Mouse (Mus musculus) right cerebral cortex, adult 2 months (tissue): ENCODE data around the gene Lpar1.

Source experiments
- DNase-seq, 2 experiments: peaks; one replicate each; pipeline ENCODE4 v3.0.0; 2021 to 2022; ENCODE audit warnings: low spot score in 2 of 2

The Lpar1 gene

DNA sequence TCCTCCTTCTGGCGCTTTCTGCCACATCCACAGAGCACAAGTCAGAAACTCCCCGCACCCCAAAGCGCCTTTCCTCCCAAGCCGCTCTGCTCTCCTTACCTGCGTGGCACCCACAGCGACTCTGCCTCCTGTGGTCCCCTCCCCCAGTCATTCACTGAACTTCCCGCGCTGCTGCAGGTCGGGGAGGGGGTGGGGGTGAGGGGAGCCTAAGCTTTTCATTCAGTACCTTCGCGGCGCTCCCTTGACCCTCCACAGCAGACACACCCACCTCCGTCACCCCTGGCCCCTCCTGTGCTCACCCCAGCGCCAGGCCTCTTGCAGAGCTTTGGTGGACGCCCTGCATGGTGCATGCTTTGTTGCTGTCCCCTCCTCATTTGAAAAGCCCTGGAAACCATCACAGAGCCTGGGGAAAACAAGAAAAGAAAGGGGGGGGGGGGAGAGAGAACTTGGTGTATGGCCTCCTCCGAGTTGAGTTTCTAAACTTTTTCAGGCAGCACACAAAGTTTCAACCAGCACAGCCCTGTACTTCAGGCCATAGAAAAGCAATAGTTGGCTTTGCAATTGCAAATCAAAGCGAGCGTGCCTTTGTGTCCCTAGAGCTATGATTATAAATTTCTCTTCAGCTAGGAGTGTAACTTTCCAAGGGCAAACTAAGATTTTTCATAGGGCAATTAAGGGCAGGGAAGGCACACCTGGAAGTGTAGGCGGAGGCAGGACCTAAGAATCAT is at the start of gene Lpar1:
TSS of gene Lpar1 (minus strand) at position 268 of the 728 bp plus-strand sequence.
- no peak for DNase-seq

DNA sequence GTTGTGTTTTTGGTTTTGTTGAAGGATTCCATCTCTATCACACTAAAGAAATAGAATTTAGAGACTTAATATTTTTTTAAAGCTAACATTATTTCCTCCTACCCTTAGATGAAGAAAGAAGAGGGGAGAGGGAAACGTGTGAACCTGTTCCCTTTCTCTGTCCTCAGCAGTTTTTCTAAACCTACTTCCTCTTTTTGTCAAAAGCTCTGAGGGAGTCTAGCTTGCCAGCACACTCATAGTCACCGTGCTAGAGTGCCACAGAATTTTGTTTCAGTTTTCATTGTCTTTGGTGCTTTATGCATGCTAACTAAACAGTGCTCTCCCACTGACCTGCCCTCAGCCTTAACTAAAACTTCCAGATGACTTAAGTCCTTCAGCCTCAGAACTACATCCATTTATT is 32.2 kb upstream of the Lpar1 start:
- no peak for DNase-seq

DNA sequence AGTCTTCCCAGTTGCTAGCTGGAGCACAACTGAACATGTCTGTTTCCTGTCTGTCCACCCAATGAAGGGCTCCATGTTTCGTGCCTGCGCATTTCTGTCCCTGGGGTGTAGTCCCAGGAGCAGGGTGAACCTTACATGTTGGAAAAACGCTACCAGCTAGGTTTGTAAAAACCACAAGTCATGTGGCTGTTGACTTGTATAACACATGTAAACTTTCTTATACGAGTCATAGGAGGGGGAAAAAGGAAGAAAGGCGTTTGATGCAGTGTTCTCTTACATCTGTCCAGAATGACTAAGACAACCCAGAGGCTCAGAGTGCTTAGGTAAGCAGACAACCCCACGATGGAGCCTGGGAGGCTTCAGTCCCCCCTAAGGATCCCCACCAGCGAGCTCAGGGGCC is 27.5 kb upstream of the Lpar1 start:
- no peak for DNase-seq

DNA sequence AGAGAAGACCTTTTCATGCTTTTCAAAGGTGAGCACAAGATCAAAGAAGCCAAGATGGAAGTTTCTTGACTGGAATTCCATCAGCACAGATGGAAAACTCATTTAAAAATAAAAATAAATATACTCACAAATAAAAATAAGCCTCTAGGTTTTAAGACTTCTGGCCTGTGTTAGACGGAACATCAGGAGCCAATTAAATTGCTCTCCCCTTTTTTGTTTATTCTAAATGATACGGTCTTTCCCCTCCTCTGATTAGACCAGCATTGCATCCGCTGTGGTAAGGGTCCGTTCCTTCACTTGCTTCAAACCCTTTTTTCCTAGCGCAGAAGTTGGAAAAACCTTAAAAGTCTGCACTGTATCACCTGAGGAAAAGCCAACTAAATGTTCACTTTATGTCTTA is 26.8 kb upstream of the Lpar1 start:
- no peak for DNase-seq

DNA sequence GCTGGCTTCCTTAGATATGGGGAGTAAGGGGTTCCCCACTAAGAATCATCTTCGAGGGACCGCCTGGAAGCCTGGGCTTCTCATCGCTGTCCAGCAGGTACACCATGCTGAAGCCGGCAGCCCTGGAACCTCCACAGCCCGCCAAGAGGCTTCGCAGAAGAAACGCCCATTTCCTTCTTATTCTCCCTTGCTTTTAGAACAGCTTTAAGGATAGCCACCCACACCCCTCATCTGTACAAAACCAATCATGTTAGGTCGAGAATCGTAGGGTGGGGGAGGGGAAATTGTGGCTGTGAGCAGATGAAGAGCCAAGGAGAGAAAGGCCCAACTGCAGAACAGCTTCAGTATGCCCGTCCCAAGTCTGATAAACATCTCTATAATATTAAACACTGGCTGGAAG is 26.4 kb upstream of the Lpar1 start:
- DNase-seq = no peak

DNA sequence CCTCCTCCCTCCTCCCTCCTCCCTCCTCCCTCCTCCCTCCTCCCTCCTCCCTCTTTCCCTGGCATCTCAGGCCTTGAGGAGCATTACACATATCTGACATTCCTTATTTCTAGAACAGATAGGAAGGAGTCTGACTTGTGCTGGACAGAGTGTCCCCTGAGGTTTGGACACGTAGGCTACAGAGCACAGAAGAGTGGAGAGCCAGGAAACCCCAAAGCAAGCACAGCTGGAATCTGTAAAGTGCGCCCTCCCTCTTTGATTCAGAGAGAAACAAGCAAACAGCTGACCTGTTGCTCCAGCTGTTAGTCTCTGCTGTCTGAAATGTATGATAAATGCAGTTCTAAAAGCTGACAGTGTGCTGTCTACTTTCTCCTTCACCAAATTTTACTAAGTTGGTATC is 24.8 kb upstream of the Lpar1 start:
- no peak for DNase-seq

DNA sequence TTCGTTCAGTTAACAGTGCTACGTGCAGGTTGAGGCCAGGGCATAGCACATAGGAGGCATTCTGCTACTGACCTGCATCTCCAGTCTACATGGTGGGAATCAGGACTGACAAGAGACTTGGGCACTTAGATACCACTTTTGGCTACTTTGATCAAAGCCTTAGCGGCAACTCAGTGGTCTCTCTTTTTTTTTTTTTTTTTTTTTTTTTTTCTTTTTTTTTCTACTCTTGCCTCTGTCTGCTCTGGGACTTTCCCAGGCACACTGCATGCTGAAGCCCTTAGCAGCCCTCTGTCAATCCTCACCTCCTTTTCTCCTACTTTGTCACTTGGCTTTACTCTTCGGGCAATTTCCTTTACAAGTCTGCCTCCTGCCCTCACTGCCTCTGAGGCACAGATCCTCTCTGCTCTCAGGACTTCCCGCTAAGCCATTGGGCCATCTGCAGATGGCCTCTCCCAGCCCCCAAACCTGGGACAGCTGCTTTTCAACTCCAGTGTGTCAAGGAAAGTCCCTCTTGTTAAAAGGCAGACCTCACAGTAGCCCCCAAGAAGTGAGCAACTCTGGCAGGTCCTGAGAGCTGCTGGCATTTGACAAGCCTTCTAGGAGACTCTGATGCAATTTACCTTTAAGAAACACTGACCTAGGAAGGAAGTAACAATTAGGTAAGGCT is 23.8 kb upstream of the Lpar1 start:
- no peak for DNase-seq

DNA sequence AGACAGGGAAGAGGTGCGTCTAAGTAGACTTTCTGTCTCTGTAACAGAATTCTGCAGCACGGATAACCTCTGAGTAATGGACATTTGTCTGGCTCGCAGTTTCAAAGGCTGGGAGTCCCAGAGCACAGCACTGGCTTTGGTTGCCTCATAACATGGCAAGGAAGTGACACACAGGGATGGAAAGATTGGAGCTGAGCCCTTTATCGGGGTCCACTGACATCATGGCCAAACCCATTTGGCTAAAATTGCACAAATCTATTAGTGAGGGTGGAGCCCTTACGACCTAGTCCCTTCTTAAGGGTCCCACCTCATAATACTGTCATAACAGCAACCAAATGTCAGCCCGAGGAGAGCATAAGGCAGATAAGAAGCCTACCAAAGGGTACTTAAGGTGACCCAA is 22.1 kb upstream of the Lpar1 start:
- DNase-seq = no peak

DNA sequence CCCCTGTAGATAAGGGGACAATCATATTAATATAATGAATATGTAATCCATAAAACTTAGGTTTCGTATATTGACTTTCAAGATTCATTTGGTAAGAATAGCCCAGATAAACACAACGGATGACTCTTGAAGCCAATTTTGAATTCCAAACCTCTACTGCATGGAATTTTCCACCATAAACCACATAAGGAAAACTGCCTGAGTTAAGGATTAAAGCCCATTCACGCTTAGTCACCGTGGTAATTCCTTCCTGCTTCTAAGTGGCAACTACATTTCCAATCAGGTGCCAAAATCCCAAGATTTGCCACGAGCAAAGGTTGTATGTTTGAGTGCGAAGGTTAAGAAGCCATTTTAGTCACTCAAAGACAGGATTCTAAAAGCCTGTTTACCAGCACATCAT is 20.3 kb upstream of the Lpar1 start:
- DNase-seq = no peak

DNA sequence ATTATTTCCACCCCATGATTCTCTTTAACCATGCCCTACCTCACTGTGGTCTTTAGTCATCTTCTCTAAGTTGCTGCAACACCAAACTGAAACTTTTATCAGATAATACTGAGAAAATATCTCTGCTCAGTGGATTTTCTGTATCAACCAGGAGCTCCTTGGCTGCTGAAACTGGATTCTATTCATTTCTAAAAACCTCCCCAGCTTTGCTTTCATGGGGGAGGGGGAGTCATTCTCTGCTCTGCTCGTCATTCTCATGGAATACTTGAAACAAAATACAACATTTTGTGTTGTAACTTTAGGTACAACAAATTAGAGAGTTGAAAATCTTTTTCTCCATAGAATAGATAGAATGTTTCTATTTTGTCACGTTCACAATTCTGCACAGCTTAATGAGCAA is 18.7 kb upstream of the Lpar1 start:
- no peak for DNase-seq

DNA sequence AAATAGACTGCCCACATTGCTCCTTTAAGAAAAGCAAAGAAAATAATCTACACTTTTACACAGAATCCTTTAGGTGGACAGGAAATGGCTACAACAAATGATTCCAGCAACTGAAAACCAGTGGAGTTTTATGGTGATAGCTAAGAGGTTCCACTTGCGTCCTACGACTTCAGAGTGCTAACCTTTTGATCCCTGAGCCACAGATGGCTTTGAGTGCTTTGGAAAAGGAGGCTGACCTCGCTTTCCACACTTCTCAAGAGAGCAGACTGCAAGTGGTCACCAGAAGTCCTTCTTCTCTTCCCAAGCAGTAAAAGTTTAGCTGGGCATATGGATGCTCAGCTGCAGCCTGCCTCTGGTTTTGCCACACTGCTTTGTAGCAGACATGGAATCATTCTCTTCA is 18.0 kb upstream of the Lpar1 start:
- no peak for DNase-seq

DNA sequence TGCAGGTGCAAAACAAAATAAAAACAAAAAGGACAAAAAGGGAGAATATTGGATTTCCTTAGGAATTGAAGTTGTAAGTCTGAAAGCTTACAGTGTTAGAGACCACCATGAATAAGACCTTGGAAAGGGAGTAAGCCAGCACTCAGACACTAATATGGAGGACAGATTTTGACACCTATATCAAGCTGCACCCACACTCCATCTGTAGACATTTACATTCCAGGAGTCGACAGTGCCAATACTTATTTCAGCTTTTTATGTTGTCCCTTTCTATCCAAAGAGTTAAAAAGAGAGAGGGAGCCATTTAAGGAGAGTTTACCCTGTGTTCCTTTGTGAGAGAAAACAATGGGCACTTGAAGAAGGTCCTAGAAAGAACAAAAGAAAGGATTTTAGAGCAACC is 17.5 kb upstream of the Lpar1 start:
- no peak for DNase-seq

DNA sequence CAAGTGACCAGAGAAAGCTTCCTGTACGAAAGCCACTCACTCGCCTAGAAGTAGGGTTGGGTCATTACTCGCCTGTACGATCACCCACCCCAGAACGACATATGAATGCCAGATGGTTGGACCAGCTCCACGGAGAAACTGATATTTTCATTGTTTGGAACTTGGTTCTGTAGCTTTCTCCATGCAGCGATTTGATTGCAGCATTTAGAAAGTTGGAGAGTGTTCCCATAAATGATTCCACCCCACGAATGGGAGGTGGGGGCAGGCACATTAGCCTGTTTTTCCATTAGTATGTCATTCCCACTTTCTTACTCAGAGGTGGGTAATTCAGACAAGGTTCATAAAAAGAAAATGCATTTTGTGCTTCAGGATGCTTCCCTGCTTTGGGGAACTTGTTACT is 14.8 kb upstream of the Lpar1 start:
- no peak for DNase-seq

DNA sequence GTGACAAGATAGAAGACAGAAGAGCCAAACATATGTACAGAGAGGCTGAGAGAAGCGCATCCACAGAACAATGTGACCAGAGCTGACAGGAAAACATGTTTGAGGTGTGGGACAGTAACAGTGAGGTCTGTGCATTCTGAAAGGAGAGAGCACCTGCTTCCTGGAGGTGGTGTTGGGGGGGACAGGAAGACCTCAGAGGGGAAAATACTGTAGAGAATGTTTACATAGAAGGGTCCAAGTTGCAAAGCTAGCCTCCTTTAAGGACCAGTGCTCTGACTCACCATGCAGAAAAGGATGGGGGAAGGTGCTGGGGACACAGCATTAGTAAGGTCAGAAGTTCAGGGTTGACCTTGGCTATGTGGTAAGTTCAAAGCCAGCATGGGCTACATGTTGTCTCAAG is 9.1 kb upstream of the Lpar1 start:
- no peak for DNase-seq

DNA sequence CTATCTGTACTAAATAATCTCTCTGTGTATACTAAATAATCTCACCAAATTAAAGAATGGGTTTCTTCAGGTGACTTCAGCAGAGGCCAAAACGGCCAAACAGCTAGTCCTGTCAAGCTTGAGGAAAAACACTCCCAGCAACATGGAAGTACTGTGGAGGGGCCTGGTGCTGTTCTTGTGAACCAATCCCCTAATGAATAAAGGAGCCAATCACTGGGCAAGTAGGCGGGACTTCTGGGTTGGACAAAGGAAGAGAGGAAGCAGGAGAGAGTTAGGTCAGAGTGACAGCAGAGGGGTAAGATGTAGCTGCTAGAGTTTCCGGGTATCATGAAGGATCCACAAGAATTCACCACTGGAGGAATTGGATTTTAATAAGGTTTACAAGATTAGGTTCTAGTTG is 3.3 kb upstream of the Lpar1 start:
- DNase-seq = no peak

DNA sequence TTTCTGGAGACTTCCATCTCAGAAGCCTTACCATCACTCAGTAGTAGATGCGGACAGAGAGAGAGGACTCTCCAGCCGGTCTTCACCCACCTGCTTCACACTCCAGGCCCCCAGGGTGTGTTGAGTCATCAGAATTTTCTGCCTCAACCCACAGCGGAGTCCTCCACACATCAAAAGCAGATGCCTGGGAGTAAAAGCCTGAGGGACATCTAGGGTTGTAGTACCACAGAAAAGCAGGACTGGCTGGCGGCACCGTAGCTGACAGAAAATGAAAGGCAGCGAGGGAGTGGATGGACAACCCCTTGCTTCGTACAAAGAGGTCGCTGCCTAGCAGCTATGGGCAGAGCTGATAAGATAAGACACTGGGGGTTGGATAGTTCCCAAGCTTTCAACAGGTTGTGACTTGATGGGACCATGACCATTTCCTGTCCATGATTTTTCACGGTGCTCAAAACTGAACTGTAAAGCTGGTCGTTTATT is 701 bp upstream of the Lpar1 start:
- DNase-seq = peak; percentile 26 to 39

DNA sequence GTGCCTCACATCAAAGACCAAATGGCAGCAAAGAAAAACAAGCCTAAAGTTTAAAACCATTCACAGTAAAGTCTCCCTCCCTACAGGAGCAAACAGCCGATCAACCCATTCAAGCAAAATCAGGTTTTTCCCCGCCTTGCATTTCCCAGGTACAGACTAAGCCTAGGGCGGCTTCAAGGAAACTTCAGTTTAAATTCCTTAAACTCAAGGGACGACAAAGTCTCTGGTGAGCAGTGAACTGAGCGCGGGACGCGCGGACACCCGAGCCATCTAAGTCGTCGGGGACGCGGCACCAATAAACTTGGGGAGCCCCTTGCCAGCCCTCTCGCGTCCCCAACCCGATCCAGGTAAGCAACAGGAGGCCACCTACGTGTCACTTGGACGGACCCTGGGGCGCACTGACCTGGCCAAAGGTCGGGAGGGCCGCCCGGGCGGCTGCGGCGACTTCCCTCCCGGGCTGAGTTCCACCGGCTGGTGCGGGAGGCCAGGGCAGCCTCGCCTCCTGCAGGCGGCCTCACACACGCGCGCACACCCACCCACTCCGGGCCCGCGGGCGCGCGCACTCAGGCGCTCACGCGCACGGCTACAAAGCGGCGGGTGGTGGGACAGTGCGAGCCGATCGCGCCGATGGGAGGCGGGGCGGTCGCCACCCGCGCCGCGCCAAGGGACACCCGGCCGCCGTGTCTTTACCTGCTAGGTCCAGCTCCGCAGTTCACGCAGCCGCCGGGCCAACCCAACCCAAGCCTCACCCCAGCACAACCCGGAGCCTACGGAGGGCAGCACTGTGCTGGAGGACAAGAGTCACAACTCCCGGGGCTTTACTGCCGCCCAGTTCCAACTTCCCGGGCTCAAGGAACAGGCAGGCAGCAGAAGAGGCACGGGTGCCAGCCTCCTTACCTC is 717 bp downstream of the Lpar1 start:
- DNase-seq = peak; percentile 35 to 47

DNA sequence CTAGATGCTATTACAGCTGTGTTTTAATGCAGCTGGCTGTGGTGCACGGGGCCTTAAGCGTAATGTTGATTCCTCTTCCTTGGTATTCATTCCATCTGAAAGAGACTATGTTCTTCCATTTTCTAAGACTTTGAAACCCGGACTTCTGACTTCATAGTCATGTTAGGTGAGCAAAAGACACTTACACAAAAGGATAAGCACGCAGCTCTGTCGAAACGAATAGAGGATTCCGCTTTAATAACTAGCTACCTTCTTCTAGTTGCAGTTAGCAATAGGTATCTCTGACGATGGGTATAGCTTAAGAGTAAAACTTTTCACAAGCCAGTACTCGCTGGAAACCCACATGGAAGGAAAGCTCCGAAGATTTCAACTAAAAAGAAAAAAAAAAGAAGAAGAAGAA is 1.5 kb downstream of the Lpar1 start:
- DNase-seq = no peak

DNA sequence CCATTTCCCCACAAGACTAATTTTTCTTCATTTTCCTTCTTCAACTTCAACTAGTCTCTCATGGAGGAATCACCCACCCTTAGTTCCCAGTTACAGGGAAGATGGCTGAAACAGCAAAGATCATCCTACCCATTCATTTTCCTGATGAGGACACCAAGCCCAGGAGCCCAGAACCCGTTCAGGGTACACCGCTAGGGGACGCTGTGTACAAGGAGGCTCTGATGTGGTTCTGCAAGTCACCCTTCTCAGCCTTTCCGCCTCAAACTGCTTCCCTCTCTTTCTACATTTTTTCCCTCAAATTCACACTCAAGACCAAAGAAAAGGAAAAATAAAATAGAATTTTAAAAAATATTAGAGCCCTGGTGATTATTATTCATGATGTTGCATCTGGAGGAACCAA is 1.9 kb downstream of the Lpar1 start:
- DNase-seq = peak; percentile 38 to 54

DNA sequence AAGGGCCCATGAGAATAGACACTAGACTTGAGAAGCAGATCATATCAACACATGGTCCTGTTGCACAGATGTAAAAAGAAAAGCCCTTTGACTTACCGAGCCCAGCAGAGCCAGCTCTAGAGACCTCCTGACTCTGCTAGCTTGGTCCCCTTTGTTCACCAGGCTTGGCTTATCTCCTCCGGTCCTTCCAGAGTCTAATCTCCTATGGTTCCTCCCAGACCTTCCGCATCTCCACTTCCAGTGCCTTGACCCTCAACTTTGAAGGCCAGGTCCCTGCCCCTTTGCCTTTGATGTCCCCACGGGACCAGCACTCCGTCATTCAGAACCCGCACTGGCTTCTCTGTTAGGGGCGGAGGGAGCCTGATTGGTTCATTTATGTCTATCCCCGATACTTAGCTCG is 6.0 kb downstream of the Lpar1 start:
- DNase-seq = no peak

DNA sequence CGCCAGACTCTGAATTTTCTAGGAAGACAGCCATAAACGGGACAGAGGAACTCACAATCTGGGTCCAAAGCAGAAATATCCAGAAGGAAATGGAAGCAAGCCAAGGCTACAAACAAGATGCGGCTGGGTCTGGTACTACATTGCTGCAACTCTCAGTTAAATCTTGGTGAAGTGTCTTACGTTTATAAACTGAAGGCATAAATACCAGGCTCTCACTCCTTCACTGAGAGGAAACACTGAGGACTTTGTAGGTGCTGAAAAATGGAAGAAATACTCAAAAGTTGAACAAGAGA is 6.5 kb downstream of the Lpar1 start:
- DNase-seq = no peak

DNA sequence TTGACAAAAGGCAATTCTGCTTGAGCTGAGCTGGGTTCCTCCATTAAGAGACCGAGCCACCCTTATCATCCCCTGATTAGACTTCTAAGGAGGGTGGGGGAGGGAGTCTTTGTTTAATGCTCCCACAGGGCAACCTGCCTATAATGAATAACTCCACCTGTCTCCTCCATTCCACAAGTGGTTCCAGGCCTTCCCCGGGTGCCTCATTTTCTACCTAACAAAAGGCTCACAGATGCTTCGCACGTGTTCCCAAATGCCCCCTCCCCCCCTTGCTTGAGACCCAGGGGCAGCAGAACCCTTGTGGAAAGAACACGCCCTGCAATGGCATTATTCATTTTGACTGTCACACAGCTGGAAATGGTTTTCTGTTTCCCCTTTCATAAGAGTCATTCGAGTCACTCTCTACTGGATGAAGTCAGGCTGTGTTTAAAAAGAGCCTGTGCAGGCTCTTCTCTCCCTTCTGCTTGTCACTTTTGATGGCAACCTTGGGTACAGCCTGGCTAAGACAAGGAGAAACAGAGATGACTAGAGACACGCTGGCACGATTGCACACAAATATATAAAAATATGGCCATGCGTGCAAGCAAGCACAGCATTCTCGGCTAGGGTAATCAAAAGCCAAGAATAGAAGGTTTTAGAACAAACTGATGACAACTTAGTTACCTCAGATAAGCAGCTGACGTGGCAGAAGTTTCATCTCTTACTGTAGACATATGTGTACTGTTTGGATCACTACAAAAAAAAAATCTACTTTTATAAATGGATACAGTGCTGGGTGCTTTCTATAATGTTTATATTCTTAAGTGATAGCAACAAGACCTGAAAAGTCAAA is 7.0 kb downstream of the Lpar1 start:
- no peak for DNase-seq
